Mouse (Mus musculus): ENCODE measurements around the gene Lrrc8e.
A peak's percentile ranks its signal among the peaks of the same experiment; 100 is the strongest.

The Lrrc8e gene

DNA sequence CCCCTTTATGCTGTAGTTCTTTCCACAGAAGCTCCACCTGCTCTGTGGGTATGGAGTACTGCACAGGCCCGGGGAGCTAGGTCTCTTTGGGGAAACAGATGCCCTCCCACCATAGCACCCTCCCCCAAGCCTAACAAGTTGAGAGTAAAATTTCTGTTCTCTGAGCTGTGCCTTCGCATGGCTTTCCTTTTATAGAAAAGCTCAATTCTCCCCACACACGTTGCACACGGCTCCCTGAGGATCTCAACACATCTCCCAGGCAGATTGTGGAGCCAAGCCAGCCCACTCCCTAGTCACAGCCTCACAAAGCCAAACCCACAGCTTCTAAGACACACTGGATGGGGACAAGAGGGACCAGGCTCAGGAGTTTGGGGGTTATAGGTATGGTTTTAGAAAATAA, 30.3 kb downstream of the Lrrc8e start:
- no peak for DNase-seq (ENCODE audit: low spot score in 2 of 2)

DNA sequence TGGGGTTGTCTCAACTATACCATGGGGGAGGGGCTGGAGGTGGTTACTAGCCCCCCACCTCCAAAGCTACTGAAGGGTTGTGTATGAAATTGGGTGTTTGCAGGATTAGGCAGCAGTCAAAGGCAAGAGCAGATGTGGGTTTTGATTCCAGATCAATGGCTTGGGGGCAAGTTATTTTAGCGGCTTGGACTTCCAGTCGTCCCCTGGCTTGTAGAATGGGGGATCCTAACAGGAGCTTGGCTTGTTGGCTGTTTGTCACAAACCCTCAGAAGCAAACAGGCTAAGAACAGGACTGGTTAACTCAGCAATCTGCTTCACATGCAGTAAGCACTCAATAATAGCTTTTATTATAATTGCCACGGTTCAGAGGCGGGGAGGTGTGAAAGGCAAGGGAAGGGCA, 30.7 kb downstream of the Lrrc8e start:
- no peak for DNase-seq (ENCODE audit: low spot score in 2 of 2)

DNA sequence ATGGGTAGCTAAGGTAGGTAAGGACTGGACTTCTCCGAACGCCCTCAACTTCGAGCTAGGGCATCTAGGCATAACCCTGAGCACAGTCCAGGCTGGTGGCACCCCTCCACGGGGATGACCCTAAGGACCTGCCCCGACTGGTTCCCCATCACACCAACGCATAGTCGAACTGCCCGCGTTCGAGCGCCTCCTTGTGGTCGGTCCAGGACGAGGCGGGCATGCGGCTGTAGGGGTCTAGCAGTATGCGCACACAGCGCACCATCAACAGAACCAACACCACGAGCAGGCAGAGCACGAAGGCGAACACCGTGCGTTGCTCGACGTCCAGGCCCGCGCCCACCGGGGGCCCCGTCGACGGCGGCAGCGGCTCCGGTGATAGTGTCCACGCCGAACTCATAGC, 31.6 kb downstream of the Lrrc8e start:
- peak; percentile 77 to 89 for DNase-seq (ENCODE audit: low spot score in 2 of 2)

DNA sequence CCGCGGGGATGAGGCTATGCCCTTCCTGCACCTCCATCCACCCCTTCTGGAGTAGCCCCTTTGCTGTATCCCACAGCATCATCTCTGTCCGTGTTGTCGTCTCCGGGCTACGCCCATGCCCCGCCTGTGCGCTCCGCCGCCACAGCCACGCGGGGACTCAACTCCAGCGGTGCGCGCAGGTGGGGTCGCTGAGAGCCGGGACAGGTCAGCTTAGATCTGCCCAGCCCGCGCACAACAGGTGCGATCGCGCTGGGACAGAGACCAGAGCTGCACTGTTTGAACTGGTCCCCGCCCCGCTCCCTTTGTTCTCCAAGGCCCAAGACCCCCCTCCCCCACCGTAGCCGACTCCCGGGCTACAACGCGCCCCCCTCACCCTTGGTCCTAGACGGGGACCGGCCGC, 32.1 kb downstream of the Lrrc8e start:
- peak; percentile 60 to 62 for DNase-seq (ENCODE audit: low spot score in 2 of 2)

DNA sequence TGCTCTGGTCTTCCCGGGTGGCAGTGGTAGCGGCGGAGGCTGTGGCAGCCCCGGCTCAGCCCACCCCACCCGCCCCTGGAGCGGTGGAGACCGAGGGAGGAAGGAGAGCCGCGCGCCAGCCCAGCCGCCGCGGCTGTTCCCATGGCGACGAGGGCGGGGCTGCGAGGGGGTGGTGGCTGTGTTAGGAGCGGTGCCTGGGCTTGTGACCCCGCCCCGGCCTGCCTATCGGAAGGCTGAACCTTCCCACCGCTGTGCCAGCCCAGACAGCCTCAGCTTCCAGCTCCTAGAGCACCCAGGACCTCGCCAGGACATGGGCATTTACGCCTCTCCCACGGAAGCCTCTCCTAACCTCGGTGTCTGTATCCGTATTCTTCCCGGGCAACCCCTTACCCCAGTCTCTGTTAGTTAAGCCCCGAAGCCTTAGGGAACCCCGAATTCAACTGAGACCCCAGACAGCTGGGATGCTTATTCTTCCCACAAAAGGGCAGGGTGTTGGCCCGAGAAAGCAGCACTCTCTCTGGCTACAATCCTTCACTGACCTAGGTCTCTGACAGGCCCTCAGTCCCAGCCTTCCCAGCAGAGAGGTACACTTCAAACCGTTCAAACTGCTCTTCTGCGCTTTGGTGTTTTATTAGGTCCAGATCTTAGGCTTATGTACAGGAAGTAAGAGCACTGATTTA, 32.6 kb downstream of the Lrrc8e start, which contains the start of gene Ctxn1:
Ctxn1 (minus strand) TSS at position 150 of the 680 bp plus-strand sequence.
- peak; percentile 94 to 99 for DNase-seq (ENCODE audit: low spot score in 2 of 2)

DNA sequence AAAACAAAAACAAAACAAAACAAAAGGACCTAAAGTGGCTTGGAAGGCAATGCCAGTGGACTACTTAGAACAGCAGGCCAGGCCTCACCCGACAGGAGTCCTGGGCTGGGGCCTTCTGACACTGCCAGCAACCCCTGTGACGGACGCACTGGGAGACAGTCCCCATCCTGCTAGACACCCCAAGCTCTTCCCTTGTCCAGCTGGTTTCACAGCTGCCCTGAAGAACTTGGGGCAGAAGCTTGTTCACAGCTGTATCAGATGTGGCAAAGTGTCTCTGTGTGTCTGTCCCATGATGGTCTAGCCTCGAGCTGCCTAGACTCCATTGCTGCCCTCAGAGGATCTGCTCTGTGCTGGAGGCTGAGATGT, 33.2 kb downstream of the Lrrc8e start:
- DNase-seq (ENCODE audit: low spot score in 2 of 2): peak in 1 of 2 experiments; percentile 14

DNA sequence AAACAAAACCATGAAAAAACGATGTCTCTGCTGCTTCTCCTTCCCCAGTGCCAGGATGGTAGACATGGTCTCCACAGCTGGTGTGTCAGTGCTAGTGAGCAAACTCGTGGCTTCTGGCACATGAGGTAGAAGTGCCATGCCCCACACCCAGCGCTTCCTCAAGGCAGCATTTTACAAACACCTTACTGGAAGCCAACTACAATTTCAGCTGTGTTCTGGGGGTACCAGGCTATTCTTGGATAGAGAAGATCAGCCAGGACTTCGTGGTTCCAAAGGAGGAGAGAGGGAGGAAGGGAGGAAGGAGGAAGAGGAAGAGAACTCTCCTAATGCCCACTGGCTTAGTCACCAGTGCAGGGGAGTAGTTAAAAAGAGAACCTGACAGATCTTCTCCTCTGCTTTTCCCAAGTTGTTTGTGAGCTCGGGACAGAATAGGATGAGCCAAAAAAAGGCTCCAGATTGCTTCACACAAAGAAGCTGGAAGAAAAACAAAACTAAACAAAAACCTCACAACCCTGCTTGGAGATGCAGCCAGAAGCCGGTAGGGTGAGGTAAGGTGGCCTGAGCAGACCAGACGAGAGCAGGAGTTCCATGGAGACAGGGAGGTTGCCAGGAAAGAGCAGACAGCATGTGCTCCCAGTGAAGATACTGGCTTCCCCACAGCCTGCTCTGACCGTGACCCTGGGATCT, 36.6 kb downstream of the Lrrc8e start:
- DNase-seq (ENCODE audit: low spot score in 2 of 2): no peak

DNA sequence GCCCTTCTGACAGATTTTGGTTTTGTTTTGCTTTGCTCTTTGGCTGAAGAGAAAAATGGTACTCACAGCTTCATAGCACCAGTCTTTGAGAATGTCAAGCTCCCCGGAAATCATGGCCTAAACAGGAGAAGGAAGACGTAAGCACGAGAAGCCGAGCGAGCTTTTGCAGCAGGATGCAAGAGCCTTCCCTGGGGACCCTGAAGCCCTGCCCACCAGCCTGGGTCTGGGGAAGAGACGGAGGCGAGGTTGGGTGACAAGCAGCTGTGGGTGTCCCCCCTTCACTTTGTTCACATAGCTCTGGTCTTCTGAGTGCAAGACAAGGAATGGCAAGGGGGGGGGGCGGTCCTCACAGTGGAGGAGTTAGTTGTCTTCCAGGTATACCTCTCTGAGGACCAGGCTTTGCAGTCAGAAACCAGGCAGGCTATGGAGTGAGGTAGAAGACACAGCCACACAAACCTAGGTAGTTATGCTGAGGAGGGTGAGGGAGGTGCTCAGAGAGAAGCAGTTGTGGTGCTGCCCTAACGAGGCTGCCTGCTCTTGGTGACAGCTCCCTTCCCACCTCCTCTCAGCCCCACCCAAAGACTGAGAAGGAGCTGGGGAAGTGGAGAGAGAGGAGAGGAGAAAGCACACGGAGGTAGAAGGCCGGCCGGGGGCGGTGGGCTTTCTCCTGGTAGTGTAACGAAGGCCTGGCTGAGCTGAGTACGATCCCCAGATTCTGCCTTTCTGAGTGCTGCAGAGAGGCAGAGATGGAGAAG, 38.7 kb downstream of the Lrrc8e start:
- no peak for DNase-seq (ENCODE audit: low spot score in 2 of 2)

DNA sequence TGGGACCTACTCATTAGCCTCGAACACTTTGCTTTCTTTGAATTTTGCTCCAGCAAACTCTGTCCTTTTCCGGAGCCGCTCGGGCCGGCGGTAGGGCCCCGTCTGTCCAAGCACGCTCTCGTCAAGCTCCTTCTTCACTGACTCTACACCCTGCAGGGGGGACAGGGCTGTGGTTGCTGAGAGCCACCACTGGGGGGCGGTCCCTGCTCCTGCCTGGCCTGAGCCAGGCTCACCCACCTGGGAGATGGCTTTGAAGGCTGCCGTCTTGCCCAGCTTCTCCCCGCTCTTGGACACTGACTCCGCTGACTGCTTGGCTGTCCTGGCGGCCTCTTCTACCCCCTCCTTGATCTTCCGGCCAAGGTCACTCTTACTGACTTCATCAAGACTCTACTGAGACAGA, 41.0 kb downstream of the Lrrc8e start:
- peak in 1 of 2 experiments; percentile 39 for DNase-seq (ENCODE audit: low spot score in 2 of 2)

DNA sequence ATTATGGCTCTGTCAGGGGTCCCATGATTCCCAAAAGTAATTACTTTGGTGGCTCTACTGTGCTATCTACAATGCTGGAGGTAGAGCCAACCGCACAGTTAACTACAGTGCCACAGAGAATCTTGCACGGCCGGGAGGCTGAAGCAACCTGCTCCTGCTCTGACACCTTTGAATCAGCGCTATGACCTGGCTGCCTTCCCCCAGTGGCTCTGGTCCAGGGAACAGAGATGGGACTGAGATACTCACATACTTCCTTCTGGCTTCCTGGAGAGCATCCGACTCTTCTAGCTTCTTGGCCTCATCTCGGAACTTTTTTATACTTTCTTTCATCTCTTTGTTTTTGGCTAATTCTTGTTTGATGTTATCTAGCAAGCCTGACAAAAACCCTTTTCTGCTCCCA, 43.0 kb downstream of the Lrrc8e start:
- no peak for DNase-seq (ENCODE audit: low spot score in 2 of 2)

DNA sequence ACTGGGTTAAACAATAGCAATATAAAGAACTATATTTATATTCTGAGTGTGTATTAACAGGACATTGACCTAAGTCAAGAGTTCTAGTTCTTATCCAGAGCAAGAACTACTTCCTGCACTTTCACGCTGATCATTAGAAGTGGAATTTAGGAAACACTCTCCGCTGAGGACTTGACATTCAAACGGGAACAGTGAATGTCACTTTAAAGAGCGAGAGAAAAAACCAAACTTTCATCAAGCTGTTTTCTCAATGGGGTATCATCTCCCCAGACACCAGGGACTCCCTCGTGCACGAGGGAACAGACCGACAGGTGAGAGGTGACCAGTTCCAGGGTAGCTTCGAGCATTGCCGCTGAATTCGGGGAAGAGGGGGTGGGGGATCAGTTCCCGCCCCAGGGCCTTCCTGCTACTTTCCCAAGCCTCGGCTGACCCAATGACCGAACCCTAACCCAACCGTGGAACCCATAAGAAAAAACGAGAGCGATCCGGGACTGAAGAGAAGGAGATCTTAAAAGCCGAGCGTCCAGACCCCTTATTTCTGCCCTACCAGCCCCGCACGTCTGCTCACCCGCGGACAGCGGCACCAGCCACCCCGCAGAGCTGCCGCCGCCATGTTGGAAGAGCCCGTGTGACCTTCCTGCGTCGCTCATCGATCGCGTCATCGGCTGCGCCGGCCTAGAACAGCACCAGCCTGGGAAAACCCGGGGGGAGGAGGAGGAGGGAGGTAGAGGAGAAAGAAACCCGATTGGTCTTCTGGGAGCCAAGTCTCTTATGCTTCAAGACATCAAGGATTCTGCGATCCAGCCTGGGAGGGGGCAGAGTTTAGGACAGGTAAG, 48.9 kb downstream of the Lrrc8e start, which contains the start of gene Timm44:
Timm44 (minus strand) TSS at position 639 of the 836 bp plus-strand sequence.
- DNase-seq (ENCODE audit: low spot score in 2 of 2): peak; percentile 82 to 97

DNA sequence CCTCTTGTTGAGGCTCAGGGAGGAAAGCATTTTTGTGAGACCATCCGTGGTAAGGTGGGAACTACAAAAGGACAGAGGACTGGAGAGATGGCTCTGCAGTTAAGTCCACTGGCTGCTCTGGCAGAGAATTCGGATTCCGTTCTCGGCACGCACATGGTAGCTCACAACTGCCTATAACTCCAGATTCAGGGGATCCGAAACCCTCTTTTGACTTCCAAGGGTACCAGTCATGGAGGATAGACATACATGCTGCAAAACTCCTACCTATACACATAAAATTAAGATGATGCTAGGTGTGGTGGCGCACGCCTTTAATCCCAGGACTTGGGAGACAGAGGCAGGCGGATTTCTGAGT, 49.5 kb downstream of the Lrrc8e start:
- DNase-seq (ENCODE audit: low spot score in 2 of 2): no peak
